Mouse (Mus musculus) lung, postnatal 0 days (tissue): Measurements from ENCODE around the gene Deup1. TPM values are rescaled to one million over a fixed set of nuclear protein-coding genes. Genes with fewer than 3 reads are reported as not detected.
A peak's percentile ranks its signal among the peaks of the same experiment; 100 is the strongest.

Source experiments
- ATAC-seq: fragments of 200-750 bp; cut with Nextera tagmentation; 2 replicates; pipeline ENCODE4 v1.8.0; 2017; ENCODE audit warnings: moderate library complexity
- DNase-seq: peaks from one replicate; pipeline ENCODE4 v3.0.0-alpha.2; 2016; ENCODE audit warnings: low spot score
- H3K27ac ChIP-seq: fragments of 300-500 bp; sonication (generic); 2 replicates; pipeline ENCODE4 v1.5.1; 2014; ENCODE audit warnings: antibody characterized with exemption, mild to moderate bottlenecking, low read length, mixed read lengths
- H3K27me3 ChIP-seq: fragments of 300-500 bp; sonication (generic); replicated peaks from 2 replicates; pipeline ENCODE4 v1.6.1; 2014; ENCODE audit warnings: low read length, mixed read lengths; ENCODE audit not compliant: insufficient read depth
- H3K36me3 ChIP-seq: fragments of 300-500 bp; sonication (generic); 2 replicates; pipeline ENCODE4 v1.6.1; 2014; ENCODE audit warnings: low read length, mixed read lengths; ENCODE audit not compliant: insufficient read depth
- H3K4me1 ChIP-seq: fragments of 300-500 bp; sonication (generic); 2 replicates; pipeline ENCODE4 v1.6.1; 2014; ENCODE audit warnings: antibody characterized with exemption, low read depth, low read length, mixed read lengths; ENCODE audit not compliant: insufficient read depth
- H3K4me2 ChIP-seq: fragments of 300-500 bp; sonication (generic); replicated peaks from 2 replicates; pipeline ENCODE4 v1.6.1; 2014; ENCODE audit warnings: low read depth, mild to moderate bottlenecking, low read length, moderate library complexity, mixed read lengths
- H3K4me3 ChIP-seq: fragments of 300-500 bp; sonication (generic); 2 replicates; pipeline ENCODE4 v1.5.1; 2014; ENCODE audit warnings: low read depth, low read length
- H3K9ac ChIP-seq: fragments of 300-500 bp; sonication (generic); replicated peaks from 2 replicates; pipeline ENCODE4 v1.6.1; 2014; ENCODE audit warnings: low read depth, mild to moderate bottlenecking
- H3K9me3 ChIP-seq: fragments of 300-500 bp; sonication (generic); 2 replicates; pipeline ENCODE4 v1.6.1; 2016; ENCODE audit warnings: low read length, mixed read lengths
- CTCF ChIP-seq: IDR thresholded peaks from 2 replicates; pipeline ENCODE4 v1.5.1; 2016; ENCODE audit warnings: antibody characterized with exemption, mild to moderate bottlenecking
- EP300 ChIP-seq: IDR thresholded peaks from 2 replicates; pipeline ENCODE4 v1.6.1; 2016; ENCODE audit warnings: antibody characterized with exemption, mild to moderate bottlenecking, control low read depth
- WGBS: fragments of 180-500 bp; shearing (Covaris S2); extraction: QIAGEN DNeasy Blood & Tissue Kit; methylation state at CpG from one replicate; pipeline ENCODE4 v1.1.7; 2014; 5-methylcytosine and 5-hydroxymethylcytosine counted together
- polyA plus RNA-seq: library from polyadenylated mRNA; unstranded; fragments of >200 nt; fragmentation: Nextera tagmentation; extraction: Ambion mirVana; gene quantifications from 2 replicates; pipeline ENCODE4 v1.2.1, GENCODE M21; 2015

Deup1 gene
- polyA plus RNA-seq, 1 experiment from 2014 or later = 4.1 TPM

- H3K27ac ChIP-seq = no peak overlapping the region
- H3K4me2 ChIP-seq = no peak overlapping the region
- no peaks in the 10 kb centered on the region for H3K36me3 ChIP-seq
- no peaks in the 10 kb centered on the region for H3K27me3 ChIP-seq
- 17% methylated on average over 6 of the region's 6 CpGs for WGBS
- no peaks in the 10 kb centered on the region for H3K4me1 ChIP-seq
- no peak overlapping the region for H3K4me3 ChIP-seq
- TF ChIP-seq CTCF (no peak), EP300 (no peak)
- no peak for DNase-seq
- no peak for ATAC-seq
- no peaks in the 10 kb centered on the region for H3K9me3 ChIP-seq
- no peak overlapping the region for H3K9ac ChIP-seq
These were observed 30.6 kb upstream of the Deup1 start for GRCm38 (mm10) chr9:15658236-15658785.

GRCm38 (mm10) chr9:15653036-15653435, 25.3 kb upstream of the Deup1 start:
- Histone ChIP-seq H3K36me3 (no peaks in the 10 kb centered on the region), H3K9me3 (no peaks in the 10 kb centered on the region), H3K4me2 (no peak overlapping the region), H3K4me1 (no peaks in the 10 kb centered on the region), H3K9ac (no peak overlapping the region), H3K27ac (no peak overlapping the region), H3K27me3 (no peaks in the 10 kb centered on the region), H3K4me3 (no peak overlapping the region)
- no peak for ATAC-seq
- TF ChIP-seq EP300 (no peak), CTCF (no peak)
- DNase-seq = no peak

GRCm38 (mm10) chr9:15649977-15650376, 22.2 kb upstream of the Deup1 start:
- WGBS = 79% methylated on average over 2 of the region's 2 CpGs

GRCm38 (mm10) chr9:15627384-15627783, 349 bp downstream of the Deup1 start:
- 17% methylated on average over 4 of the region's 5 CpGs for WGBS
- H3K27me3 ChIP-seq = no peaks in the 10 kb centered on the region
- no peak overlapping the region for H3K4me3 ChIP-seq
- H3K9me3 ChIP-seq = no peaks in the 10 kb centered on the region
- H3K9ac ChIP-seq = no peak overlapping the region
- H3K4me2 ChIP-seq = peak overlapping the region; percentile 32; the same call in 1 of the 2 replicates
- ATAC-seq (no peak), DNase-seq (no peak)
- H3K4me1 ChIP-seq = peaks cover 5% of the 10 kb centered on the region; the same call in 1 of the 2 replicates
- H3K27ac ChIP-seq = no peak overlapping the region
- no peak for TF ChIP-seq CTCF
- H3K36me3 ChIP-seq = no peaks in the 10 kb centered on the region

More at GRCm38 (mm10) chr9:15649977-15650376, 22.2 kb upstream of the Deup1 start:
- Histone ChIP-seq H3K4me2 (no peak overlapping the region), H3K9me3 (no peaks in the 10 kb centered on the region), H3K4me1 (no peaks in the 10 kb centered on the region), H3K27ac (no peak overlapping the region), H3K4me3 (no peak overlapping the region), H3K9ac (no peak overlapping the region), H3K36me3 (no peaks in the 10 kb centered on the region), H3K27me3 (no peaks in the 10 kb centered on the region)
- ATAC-seq (no peak), DNase-seq (no peak)
- no peak for TF ChIP-seq CTCF
- TF ChIP-seq EP300 = no peak

GRCm38 (mm10) chr9:15624739-15625138, 3.0 kb downstream of the Deup1 start:
- DNase-seq = no peak
- Histone ChIP-seq H3K4me1 (peaks cover 5% of the 10 kb centered on the region; the same call in 1 of the 2 replicates), H3K4me3 (no peak overlapping the region), H3K36me3 (no peaks in the 10 kb centered on the region), H3K27ac (no peak overlapping the region), H3K9ac (no peak overlapping the region), H3K27me3 (no peaks in the 10 kb centered on the region), H3K4me2 (no peak overlapping the region), H3K9me3 (no peaks in the 10 kb centered on the region)
- ATAC-seq = no peak
- TF ChIP-seq EP300 = no peak
- TF ChIP-seq CTCF = no peak
- WGBS = 66% methylated on average over 3 of the region's 3 CpGs

GRCm38 (mm10) chr9:15619767-15620166, 8.0 kb downstream of the Deup1 start:
- WGBS = 58% methylated on average over 1 of the region's 1 CpGs
- Histone ChIP-seq H3K9ac (no peak overlapping the region), H3K27me3 (no peaks in the 10 kb centered on the region), H3K4me3 (no peak overlapping the region), H3K4me1 (no peaks in the 10 kb centered on the region), H3K27ac (no peak overlapping the region), H3K36me3 (no peaks in the 10 kb centered on the region), H3K4me2 (no peak overlapping the region), H3K9me3 (no peaks in the 10 kb centered on the region)
- no peak for TF ChIP-seq EP300
- TF ChIP-seq CTCF = no peak
- ATAC-seq (no peak), DNase-seq (no peak)
